9 mouse cellular contexts compared by ENCODE assay signal in genomic region chr1:93236545-93236924, GRCm38 (mm10). TPM values are rescaled to one million over a fixed set of nuclear protein-coding genes. Genes with fewer than 3 reads are reported as not detected.
DNase-seq lines count a peak whose midpoint lies in the region; ATAC-seq and TF ChIP-seq lines count a peak whose summit lies in the region.
"Had no signal": no experiment of that assay in that cellular context is flagged by ENCODE, and none has a peak within 500 bp of the region (broad histone marks: within the 10 kb centered on the region; RNA-seq: fewer than 3 reads in every experiment).

No protein-coding gene starts in this region.

- H3K36me3 ChIP-seq in heart, adult 2 months (ENCODE audit: control insufficient read depth, insufficient read depth, low read length) = no peaks in the 10 kb centered on the region
- no peaks in the 10 kb centered on the region for H3K36me3 ChIP-seq in forebrain, embryonic 12.5 days (replicated peaks)
- peaks cover 4% of the 10 kb centered on the region for H3K36me3 ChIP-seq in limb, embryonic 14.5 days (ENCODE audit: control insufficient read depth, insufficient read depth, low read length)
- no peaks in the 10 kb centered on the region for H3K36me3 ChIP-seq in neural tube, embryonic 15.5 days

- 38% methylated on average over 3 of the region's 3 CpGs for WGBS in heart, adult 2 months
- 20% methylated on average over 3 of the region's 3 CpGs for WGBS in forebrain, embryonic 12.5 days
- 6% methylated on average over 3 of the region's 3 CpGs for WGBS in limb, embryonic 14.5 days
- WGBS in neural tube, embryonic 15.5 days = 10% methylated on average over 3 of the region's 3 CpGs

- peak overlapping the region; percentile 72 for H3K9ac ChIP-seq in heart, adult 2 months (ENCODE audit: low read depth, low read length)
- peak overlapping the region; percentile 59; the same call in 1 of the 2 replicates for H3K9ac ChIP-seq in forebrain, embryonic 12.5 days
- H3K9ac ChIP-seq in limb, embryonic 14.5 days (ENCODE audit: low read depth, low read length, severe bottlenecking) = peak overlapping the region; percentile 73
- H3K9ac ChIP-seq in neural tube, embryonic 15.5 days (replicated peaks) = peak overlapping the region; percentile 61

- peak overlapping the region; percentile 100 for H3K4me2 ChIP-seq in forebrain, embryonic 12.5 days
- peak overlapping the region; percentile 97 for H3K4me2 ChIP-seq in limb, embryonic 14.5 days (replicated peaks; ENCODE audit: low read depth, low read length, severe bottlenecking)
- H3K4me2 ChIP-seq in neural tube, embryonic 15.5 days = peak overlapping the region; percentile 99

- H3K27me3 ChIP-seq in heart, adult 2 months (ENCODE audit: control insufficient read depth, insufficient read depth, low read length) = no peaks in the 10 kb centered on the region
- H3K27me3 ChIP-seq in forebrain, embryonic 12.5 days = peaks cover 55% of the 10 kb centered on the region
- H3K27me3 ChIP-seq in limb, embryonic 14.5 days (ENCODE audit: control insufficient read depth, insufficient read depth, low read length) = 0 out of 2 replicates have a peak, but pooled peaks cover 3% of the 10 kb centered on the region
- H3K27me3 ChIP-seq in neural tube, embryonic 15.5 days (replicated peaks) = peaks cover 48% of the 10 kb centered on the region

- no peaks in the 10 kb centered on the region for H3K79me2 ChIP-seq in heart, adult 2 months (replicated peaks; ENCODE audit: control insufficient read depth, insufficient read depth, low read length)

- intact Hi-C loops in heart, adult 2 months (cut with DNase I) = loop anchor here (1.0 to 10.0 kb wide), 4 partner anchors 26 to 108 kb away; partner anchors contain the start of genes Pask and Ppp1r7

- ATAC-seq in forebrain, embryonic 12.5 days (ENCODE audit: low FRiP score) = peak; percentile 35; the same call in 1 of the 2 replicates
- no peak for ATAC-seq in limb, embryonic 14.5 days (ENCODE audit: low FRiP score, low read depth)
- ATAC-seq in neural tube, embryonic 15.5 days (ENCODE audit: low FRiP score) = peak; percentile 42; the same call in 1 of the 2 replicates

- peak overlapping the region; percentile 70 for H3K27ac ChIP-seq in heart, adult 2 months
- no peak overlapping the region for H3K27ac ChIP-seq in forebrain, embryonic 12.5 days
- H3K27ac ChIP-seq in limb, embryonic 14.5 days (replicated peaks; ENCODE audit: low read depth, low read length) = 0 out of 2 replicates have a peak overlapping the region, but pooled peaks have one; percentile 59
- H3K27ac ChIP-seq in neural tube, embryonic 15.5 days (replicated peaks) = no peak overlapping the region
- H3K27ac ChIP-seq: macrophage had no signal

- no peaks in the 10 kb centered on the region for H3K9me3 ChIP-seq in forebrain, embryonic 12.5 days
- H3K9me3 ChIP-seq in limb, embryonic 14.5 days (ENCODE audit: control insufficient read depth, low read length) = no peaks in the 10 kb centered on the region
- no peaks in the 10 kb centered on the region for H3K9me3 ChIP-seq in neural tube, embryonic 15.5 days (replicated peaks)

- TF ChIP-seq CTCF in heart, adult 2 months (IDR thresholded peaks at IDR 0.05) = peak; percentile 57

- no peak for DNase-seq in heart, adult 2 months
- DNase-seq in heart, adult 9 months (ENCODE audit: low spot score in 2 of 2) = no peak
- peak; percentile 76 for DNase-seq in ES-CJ7 (ENCODE audit: low read depth, low spot score)
- DNase-seq in limb, embryonic 14.5 days (ENCODE audit: low spot score) = peak; percentile 30
- no peak for DNase-seq in frontal cortex, postnatal 36 days (ENCODE audit: low spot score in 2 of 2)
- no peak for DNase-seq in gastrocnemius, adult 8-10 months (ENCODE audit: low spot score in 2 of 2)

- no peak for TF ChIP-seq POLR2A in heart, adult 2 months (IDR thresholded peaks at IDR 0.05; ENCODE audit: insufficient read depth, low read depth, low read length)
- 0 out of 2 replicates have a peak, but pooled peaks have one; percentile 37 for TF ChIP-seq POLR2A in limb, embryonic 14.5 days (IDR thresholded peaks at IDR 0.05; ENCODE audit: borderline replicate concordance, extremely low read depth, insufficient read depth, insufficient read length)

- H3K4me3 ChIP-seq in heart, adult 2 months = peak overlapping the region; percentile 72
- peak overlapping the region; percentile 57 for H3K4me3 ChIP-seq in forebrain, embryonic 12.5 days (replicated peaks)
- H3K4me3 ChIP-seq in limb, embryonic 14.5 days (replicated peaks; ENCODE audit: low read length) = peak overlapping the region; percentile 68
- peak overlapping the region; percentile 58 for H3K4me3 ChIP-seq in neural tube, embryonic 15.5 days (replicated peaks)

- no peak for TF ChIP-seq EP300 in heart, adult 2 months (IDR thresholded peaks at IDR 0.05; ENCODE audit: insufficient read depth, low read depth, low read length)

- H3K4me1 ChIP-seq in heart, adult 2 months (ENCODE audit: control insufficient read depth, insufficient read depth, low read length) = peaks cover 3% of the 10 kb centered on the region
- H3K4me1 ChIP-seq in forebrain, embryonic 12.5 days = peaks cover 18% of the 10 kb centered on the region
- H3K4me1 ChIP-seq in limb, embryonic 14.5 days (ENCODE audit: control insufficient read depth, insufficient read depth, low read length) = peaks cover 51% of the 10 kb centered on the region
- H3K4me1 ChIP-seq in neural tube, embryonic 15.5 days = peaks cover 18% of the 10 kb centered on the region

RNA-seq across cellular contexts. Expression of gene Sned1, which starts 0.9 kb away (rescaled TPM):
- 1 to 10 TPM; 7.2 to 7.6 TPM for total RNA-seq in heart, adult 2 months (2021)
- 8.9 and 14.3 TPM in 2 replicates for polyA plus RNA-seq in heart, adult 2 months (2012; rRNA removed)
- 4.3 and 5.3 TPM in 2 replicates for polyA plus RNA-seq in forebrain, embryonic 12.5 days (2016; fragmentation: Nextera tagmentation; extraction: Ambion mirVana)
- polyA plus RNA-seq in limb, embryonic 14.5 days (2012; rRNA removed) = 52.0 and 65.8 TPM in 2 replicates
- polyA plus RNA-seq in limb, embryonic 14.5 days (2014; fragmentation: Nextera tagmentation; extraction: Ambion mirVana) = 20.6 and 21.8 TPM in 2 replicates
- 7.5 and 8.0 TPM in 2 replicates for polyA plus RNA-seq in neural tube, embryonic 15.5 days (2015; fragmentation: Nextera tagmentation; extraction: Ambion mirVana)
- total RNA-seq in gastrocnemius, adult 8-10 months (2022) = 1 to 10 TPM; 3.0 to 3.8 (median 3.5) TPM

Comparison
In these comparisons a context has a peak if more than half of its experiments do, and no peak if none do; other contexts are left out.
1. DNase-seq: peak in ES-CJ7 (single experiment) and limb, embryonic 14.5 days (single experiment); none in heart, adult 2 months (0 of 2), heart, adult 9 months (0 of 2), frontal cortex, postnatal 36 days (0 of 2) and gastrocnemius, adult 8-10 months (0 of 2).
2. H3K27ac ChIP-seq: peak in heart, adult 2 months (single experiment) and limb, embryonic 14.5 days (single experiment); none in forebrain, embryonic 12.5 days (single experiment) and neural tube, embryonic 15.5 days (single experiment).
3. Peak in every context shown above with its lines, with median percentiles within 50 percentile points of each other: H3K4me3 ChIP-seq, H3K9ac ChIP-seq and H3K4me2 ChIP-seq.